Mouse (Mus musculus): ENCODE measurements around the gene Oxct2b. TPM values are rescaled to one million over a fixed set of nuclear protein-coding genes. Genes with fewer than 3 reads are reported as not detected.

Gene Oxct2b
- polyA plus RNA-seq, 1 experiment from 2014 or later: not detected

GRCm38 (mm10) chr4:123162305-123162917 lies 46.3 kb downstream of the Oxct2b start:
- 11% methylated on average over 15 of the region's 15 CpGs for WGBS
- DNase-seq (ENCODE audit: low spot score) (peak; percentile 16), ATAC-seq (ENCODE audit: low FRiP score, low TSS enrichment) (no peak)
- no peaks in the 10 kb centered on the region for H3K9me3 ChIP-seq (ENCODE audit: control insufficient read depth, low read length)
- no peaks in the 10 kb centered on the region for H3K4me1 ChIP-seq (replicated peaks; ENCODE audit: control insufficient read depth, insufficient read depth)
- H3K36me3 ChIP-seq (ENCODE audit: control insufficient read depth, insufficient read depth, low read length): no peaks in the 10 kb centered on the region
- H3K9ac ChIP-seq (ENCODE audit: low read length): no peak overlapping the region
- H3K27me3 ChIP-seq (ENCODE audit: control insufficient read depth, insufficient read depth, low read length): no peaks in the 10 kb centered on the region
- no peak overlapping the region for H3K27ac ChIP-seq (replicated peaks)
- H3K4me3 ChIP-seq (ENCODE audit: low read depth, low read length): no peak overlapping the region
- H3K4me2 ChIP-seq (replicated peaks; ENCODE audit: low read depth): no peak overlapping the region
- TF ChIP-seq EP300 (optimal IDR thresholded peaks at IDR 0.05) (no peak), CTCF (IDR thresholded peaks at IDR 0.05; ENCODE audit: low read depth) (no peak)

- ATAC-seq (ENCODE audit: low FRiP score, low TSS enrichment): no peak
- Histone ChIP-seq H3K4me2 (replicated peaks; ENCODE audit: low read depth) (no peak overlapping the region), H3K27ac (replicated peaks) (no peak overlapping the region), H3K4me3 (ENCODE audit: low read depth, low read length) (no peak overlapping the region), H3K9ac (ENCODE audit: low read length) (no peak overlapping the region), H3K9me3 (ENCODE audit: control insufficient read depth, low read length) (no peaks in the 10 kb centered on the region), H3K36me3 (ENCODE audit: control insufficient read depth, insufficient read depth, low read length) (no peaks in the 10 kb centered on the region), H3K4me1 (replicated peaks; ENCODE audit: control insufficient read depth, insufficient read depth) (no peaks in the 10 kb centered on the region), H3K27me3 (ENCODE audit: control insufficient read depth, insufficient read depth, low read length) (no peaks in the 10 kb centered on the region)
- TF ChIP-seq EP300 (optimal IDR thresholded peaks at IDR 0.05) (no peak), CTCF (IDR thresholded peaks at IDR 0.05; ENCODE audit: low read depth) (no peak)
- no peak for DNase-seq (ENCODE audit: low spot score)
- WGBS: 65% methylated on average over 15 of the region's 15 CpGs
Observed at GRCm38 (mm10) chr4:123164157-123164556, 48.1 kb downstream of the Oxct2b start.

Other genes with a start within 250 kb of the Oxct2b start
- 53.2 and 56.2 TPM in 2 replicates for gene Cap1, start 230.2 kb upstream of the Oxct2b start, polyA plus RNA-seq (2015; fragmentation: Nextera tagmentation; extraction: Ambion mirVana)
- 6.8 and 7.1 TPM in 2 replicates for gene Mfsd2a, start 155.1 kb upstream of the Oxct2b start, polyA plus RNA-seq (2015; fragmentation: Nextera tagmentation; extraction: Ambion mirVana)
- gene Mycl, start 120.6 kb upstream of the Oxct2b start, polyA plus RNA-seq (2015; fragmentation: Nextera tagmentation; extraction: Ambion mirVana): 14.2 and 17.4 TPM in 2 replicates
- gene Trit1, start 99.7 kb upstream of the Oxct2b start, polyA plus RNA-seq (2015; fragmentation: Nextera tagmentation; extraction: Ambion mirVana): 11.6 and 12.0 TPM in 2 replicates
- gene Bmp8b, start 11.1 kb upstream of the Oxct2b start, polyA plus RNA-seq (2015; fragmentation: Nextera tagmentation; extraction: Ambion mirVana): 0.21 and 0.25 TPM in 2 replicates
- gene Ppie, start 23.7 kb downstream of the Oxct2b start, polyA plus RNA-seq (2015; fragmentation: Nextera tagmentation; extraction: Ambion mirVana): 47.2 and 48.9 TPM in 2 replicates
- gene Hpcal4, start 67.0 kb downstream of the Oxct2b start, polyA plus RNA-seq (2015; fragmentation: Nextera tagmentation; extraction: Ambion mirVana): 1.8 and 3.0 TPM in 2 replicates
- gene Nt5c1a, start 85.2 kb downstream of the Oxct2b start, polyA plus RNA-seq (2015; fragmentation: Nextera tagmentation; extraction: Ambion mirVana): not detected in 2 replicates
- 4.9 and 6.0 TPM in 2 replicates for gene Heyl, start 117.3 kb downstream of the Oxct2b start, polyA plus RNA-seq (2015; fragmentation: Nextera tagmentation; extraction: Ambion mirVana)
- gene Pabpc4, start 146.1 kb downstream of the Oxct2b start, polyA plus RNA-seq (2015; fragmentation: Nextera tagmentation; extraction: Ambion mirVana): 14.6 and 15.7 TPM in 2 replicates
- not detected in 2 replicates for gene Oxct2a, start 207.4 kb downstream of the Oxct2b start, polyA plus RNA-seq (2015; fragmentation: Nextera tagmentation; extraction: Ambion mirVana)
- gene Bmp8a, start 227.0 kb downstream of the Oxct2b start, polyA plus RNA-seq (2015; fragmentation: Nextera tagmentation; extraction: Ambion mirVana): 0.67 and 0.97 TPM in 2 replicates

Measured in stomach, postnatal 0 days (tissue).